Mouse (Mus musculus): Measurements from ENCODE around the gene Gsdmc3.
"Not testable (repeated sequence)": the region's sequence is repeated elsewhere in the genome, so short reads cannot be mapped to it uniquely, and the experiment has no call there.

- TF ChIP-seq CHD2 (IDR thresholded peaks at IDR 0.05; ENCODE audit: low read depth, low read length); ZNF384 (IDR thresholded peaks at IDR 0.05; ENCODE audit: low read depth, low read length); ZC3H11A (IDR thresholded peaks at IDR 0.05; ENCODE audit: borderline replicate concordance, low read depth, low read length); HCFC1 (IDR thresholded peaks at IDR 0.05; ENCODE audit: borderline replicate concordance, insufficient read depth, low read length): not testable (repeated sequence)
These were observed 16.4 kb downstream of the Gsdmc3 start for GRCm38 (mm10) chr15:63861965-63862364.

Data from ES-E14 (cell line).